Mouse (Mus musculus) neural tube, embryonic 15.5 days (tissue): ENCODE measurements around the gene Rbms3. TPM values are rescaled to one million over a fixed set of nuclear protein-coding genes. Genes with fewer than 3 reads are reported as not detected.
A peak's percentile ranks its signal among the peaks of the same experiment; 100 is the strongest.

Source experiments
- ATAC-seq: fragments of 200-750 bp; cut with Nextera tagmentation; 2 replicates; pipeline ENCODE4 v1.8.0; 2017; ENCODE audit warnings: mild to moderate bottlenecking, moderate TSS enrichment, moderate library complexity; ENCODE audit not compliant: low FRiP score
- H3K27ac ChIP-seq: fragments of 300-500 bp; sonication (generic); replicated peaks from 2 replicates; pipeline ENCODE4 v1.5.1; 2015; ENCODE audit warnings: mild to moderate bottlenecking, inconsistent platforms
- H3K27me3 ChIP-seq: fragments of 300-500 bp; sonication (generic); replicated peaks from 2 replicates; pipeline ENCODE4 v1.6.1; 2015; ENCODE audit warnings: inconsistent platforms
- H3K36me3 ChIP-seq: fragments of 300-500 bp; sonication (generic); 2 replicates; pipeline ENCODE4 v1.6.1; 2015; ENCODE audit warnings: inconsistent platforms
- H3K4me1 ChIP-seq: fragments of 300-500 bp; sonication (generic); 2 replicates; pipeline ENCODE4 v1.6.1; 2015; ENCODE audit warnings: inconsistent platforms
- H3K4me2 ChIP-seq: fragments of 300-500 bp; sonication (generic); 2 replicates; pipeline ENCODE4 v1.6.1; 2015; ENCODE audit warnings: inconsistent platforms, mild to moderate bottlenecking, moderate library complexity
- H3K4me3 ChIP-seq: fragments of 300-500 bp; sonication (generic); replicated peaks from 2 replicates; pipeline ENCODE4 v1.5.1; 2015; ENCODE audit warnings: mild to moderate bottlenecking, inconsistent platforms
- H3K9ac ChIP-seq: fragments of 300-500 bp; sonication (generic); replicated peaks from 2 replicates; pipeline ENCODE4 v1.6.1; 2015; ENCODE audit warnings: mild to moderate bottlenecking, inconsistent platforms
- H3K9me3 ChIP-seq: fragments of 300-500 bp; sonication (generic); replicated peaks from 2 replicates; pipeline ENCODE4 v1.6.1; 2016; ENCODE audit warnings: inconsistent platforms
- WGBS: fragments of 180-500 bp; shearing (Covaris S2); methylation state at CpG from one replicate; pipeline ENCODE4 v1.1.7; 2015; ENCODE audit warnings: mixed read lengths; 5-methylcytosine and 5-hydroxymethylcytosine counted together
- polyA plus RNA-seq: library from polyadenylated mRNA; unstranded; fragments of >200 nt; fragmentation: Nextera tagmentation; extraction: Ambion mirVana; gene quantifications from 2 replicates; pipeline ENCODE4 v1.2.1, GENCODE M21; 2015

The Rbms3 gene
- polyA plus RNA-seq: 83.4 and 87.4 TPM in 2 replicates

DNA sequence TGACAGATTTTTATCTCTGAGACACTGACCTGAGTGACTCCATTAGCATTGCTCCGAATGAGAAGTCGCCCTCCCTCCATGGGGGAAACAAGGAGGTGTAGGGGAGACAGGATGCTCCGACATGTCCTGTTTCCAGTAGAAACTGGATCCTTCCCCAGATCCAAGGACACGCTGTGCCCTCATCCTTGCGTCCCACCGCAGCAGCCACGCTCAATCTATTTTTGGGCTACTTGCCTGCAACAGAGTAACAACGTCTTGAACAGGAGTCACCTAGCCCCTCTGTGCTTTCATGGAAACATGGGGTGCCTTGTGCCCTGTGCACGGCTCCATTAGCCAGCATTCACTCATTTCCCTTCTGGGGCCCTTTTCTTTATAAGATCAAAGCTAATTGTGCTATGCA lies at the start of gene Rbms3:
TSS of gene Rbms3 (minus strand) at position 143 of the 400 bp plus-strand sequence.
- H3K4me1 ChIP-seq: peaks cover 8% of the 10 kb centered on the region; the same call in 1 of the 2 replicates
- ATAC-seq: no peak
- H3K27me3 ChIP-seq: no peaks in the 10 kb centered on the region
- WGBS: 79% methylated on average over 9 of the region's 9 CpGs
- H3K27ac ChIP-seq: 0 out of 2 replicates have a peak within 1 kb of the TSS, but pooled peaks have one; percentile 5
- H3K4me2 ChIP-seq: no peak within 1 kb of the TSS
- H3K4me3 ChIP-seq: no peak within 1 kb of the TSS
- no peak within 1 kb of the TSS for H3K9ac ChIP-seq
- no peaks in the 10 kb centered on the region for H3K9me3 ChIP-seq
- no peaks in the 10 kb centered on the region for H3K36me3 ChIP-seq

DNA sequence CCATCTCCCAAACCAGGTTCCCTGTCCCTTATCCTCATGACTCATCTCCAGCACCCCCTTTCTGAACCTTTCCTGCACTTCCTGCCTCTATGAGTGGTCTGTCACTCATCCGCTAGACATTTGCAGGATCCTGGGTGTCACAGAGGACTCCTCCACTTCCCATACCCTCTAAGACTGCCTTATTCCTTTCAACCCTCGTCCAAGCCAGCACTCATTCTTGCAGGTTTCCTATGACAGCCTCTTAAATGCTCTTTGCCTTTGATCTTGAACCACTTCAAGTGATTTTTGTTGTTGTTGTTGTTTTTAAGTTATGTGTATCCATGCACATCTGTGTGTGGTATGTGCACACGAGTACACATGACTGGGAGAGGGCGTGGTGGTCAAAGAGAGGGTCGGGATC lies 43.6 kb upstream of the Rbms3 start:
- 85% methylated on average over 5 of the region's 5 CpGs for WGBS
- no peak overlapping the region for H3K27ac ChIP-seq

DNA sequence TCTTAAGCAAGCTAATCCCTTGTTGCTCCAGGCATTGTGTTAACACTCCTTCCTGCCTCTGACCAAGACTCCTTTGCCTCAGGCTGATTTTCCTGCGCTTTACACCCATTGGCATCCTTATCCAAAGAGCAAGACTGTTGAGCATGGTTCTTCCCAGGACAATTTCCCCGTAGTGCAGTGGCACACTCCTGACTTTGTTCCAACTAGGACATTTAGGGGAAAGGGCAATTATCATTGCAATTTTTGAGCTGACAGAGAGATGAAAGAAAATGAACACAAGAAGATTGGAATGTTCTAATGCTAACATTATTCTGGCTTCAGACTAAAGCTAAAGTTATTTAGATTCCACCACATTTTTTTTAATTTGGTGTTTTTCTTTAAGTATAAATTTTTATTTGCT lies 24.9 kb upstream of the Rbms3 start:
- no peaks in the 10 kb centered on the region for H3K27me3 ChIP-seq
- peaks cover 3% of the 10 kb centered on the region; the same call in 1 of the 2 replicates for H3K4me1 ChIP-seq

More for the DNA sequence above, 43.6 kb upstream of the Rbms3 start:
- Histone ChIP-seq H3K27me3 (no peaks in the 10 kb centered on the region), H3K9ac (no peak overlapping the region), H3K4me2 (no peak overlapping the region), H3K9me3 (no peaks in the 10 kb centered on the region), H3K4me1 (no peaks in the 10 kb centered on the region), H3K4me3 (no peak overlapping the region), H3K36me3 (no peaks in the 10 kb centered on the region)
- ATAC-seq: no peak

DNA sequence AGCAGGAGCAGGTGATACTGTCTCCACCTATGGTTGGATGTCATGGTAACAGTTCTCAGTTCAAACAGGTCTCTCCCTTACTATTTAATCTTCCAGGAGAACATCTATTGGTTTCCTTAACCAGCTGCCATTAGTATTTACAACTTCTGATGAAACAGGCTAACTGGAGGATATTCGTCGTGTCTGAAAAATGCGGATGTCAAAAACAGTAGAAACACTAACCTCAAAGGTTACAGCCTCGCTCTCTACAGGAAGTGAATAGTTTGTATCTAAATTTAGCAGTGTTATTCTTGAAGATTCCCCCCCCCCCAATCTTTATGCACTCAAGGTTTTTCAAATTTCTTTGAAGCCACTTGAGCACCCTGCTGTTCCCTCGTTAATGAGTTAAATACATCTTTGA lies 23.9 kb upstream of the Rbms3 start:
- Histone ChIP-seq H3K4me3 (no peak overlapping the region), H3K27ac (no peak overlapping the region), H3K4me1 (peaks cover 3% of the 10 kb centered on the region; the same call in 1 of the 2 replicates), H3K9me3 (no peaks in the 10 kb centered on the region), H3K4me2 (no peak overlapping the region), H3K9ac (no peak overlapping the region), H3K36me3 (no peaks in the 10 kb centered on the region), H3K27me3 (no peaks in the 10 kb centered on the region)
- 74% methylated on average over 5 of the region's 5 CpGs for WGBS
- no peak for ATAC-seq

More for the DNA sequence above, 24.9 kb upstream of the Rbms3 start:
- Histone ChIP-seq H3K36me3 (no peaks in the 10 kb centered on the region), H3K4me2 (no peak overlapping the region), H3K9me3 (no peaks in the 10 kb centered on the region), H3K27ac (no peak overlapping the region), H3K9ac (no peak overlapping the region), H3K4me3 (no peak overlapping the region)
- 82% methylated on average over 2 of the region's 2 CpGs for WGBS
- no peak for ATAC-seq

DNA sequence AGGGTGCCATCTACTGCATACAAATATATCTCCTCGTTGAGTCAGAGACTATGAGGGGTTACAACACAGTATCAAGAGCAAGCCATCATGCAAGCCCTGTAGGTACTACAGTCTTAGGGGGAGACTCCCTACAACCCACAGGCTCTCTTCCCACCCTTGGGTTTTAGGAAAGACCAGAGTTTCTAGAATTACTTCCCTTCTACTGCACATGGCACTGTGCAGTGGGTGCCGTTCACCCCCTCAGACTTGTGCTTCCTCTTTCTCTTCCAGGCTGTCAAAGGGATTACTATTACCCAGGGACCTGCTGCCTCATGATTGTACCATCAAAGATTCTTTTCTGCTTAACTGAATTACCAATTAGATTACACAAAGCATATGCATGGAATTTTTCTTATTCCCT lies 16.4 kb upstream of the Rbms3 start:
- 80% methylated on average over 2 of the region's 2 CpGs for WGBS
- H3K27me3 ChIP-seq: no peaks in the 10 kb centered on the region
- H3K9me3 ChIP-seq: no peaks in the 10 kb centered on the region

DNA sequence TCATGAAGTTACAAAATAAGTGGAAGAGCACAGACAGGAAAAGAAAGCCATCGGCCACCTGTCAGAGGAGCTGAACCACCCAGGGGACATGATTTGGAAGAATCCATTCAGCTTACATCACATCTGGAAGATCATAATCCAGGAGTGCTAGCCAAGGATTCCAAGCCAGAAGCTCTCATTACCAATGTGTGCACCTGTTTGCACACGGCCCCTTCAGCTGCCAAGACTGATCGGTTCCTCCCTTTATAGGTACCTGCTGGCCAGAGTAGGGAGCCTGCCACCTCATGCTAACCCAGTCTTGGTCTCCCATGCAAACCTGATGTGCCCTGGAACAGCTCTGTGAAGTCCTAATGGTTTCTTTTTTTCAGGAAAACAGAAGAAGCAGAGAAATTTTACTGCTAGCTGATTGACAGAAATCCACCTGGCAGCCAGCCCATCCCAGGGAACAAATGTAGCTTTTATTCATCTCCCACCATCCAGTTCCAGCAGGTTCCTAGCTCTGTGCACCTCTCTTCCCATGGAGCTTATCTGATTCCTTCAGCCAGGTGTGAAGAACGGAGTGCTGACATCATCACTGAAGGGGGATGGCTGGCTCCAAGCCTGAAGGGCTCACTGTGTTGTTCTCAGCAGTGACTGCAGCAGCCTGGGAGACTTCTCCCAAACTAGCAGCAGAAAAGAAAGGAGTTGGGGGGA lies 11.5 kb upstream of the Rbms3 start:
- Histone ChIP-seq H3K36me3 (no peaks in the 10 kb centered on the region), H3K9me3 (no peaks in the 10 kb centered on the region), H3K27ac (no peak overlapping the region), H3K9ac (no peak overlapping the region), H3K4me2 (no peak overlapping the region), H3K4me3 (no peak overlapping the region), H3K27me3 (no peaks in the 10 kb centered on the region), H3K4me1 (no peaks in the 10 kb centered on the region)
- ATAC-seq: no peak
- WGBS: 86% methylated on average over 4 of the region's 4 CpGs

More for the DNA sequence above, 16.4 kb upstream of the Rbms3 start:
- H3K4me1 ChIP-seq: no peaks in the 10 kb centered on the region
- no peak overlapping the region for H3K9ac ChIP-seq
- no peak for ATAC-seq
- H3K4me2 ChIP-seq: no peak overlapping the region
- no peak overlapping the region for H3K4me3 ChIP-seq
- no peak overlapping the region for H3K27ac ChIP-seq
- no peaks in the 10 kb centered on the region for H3K36me3 ChIP-seq

DNA sequence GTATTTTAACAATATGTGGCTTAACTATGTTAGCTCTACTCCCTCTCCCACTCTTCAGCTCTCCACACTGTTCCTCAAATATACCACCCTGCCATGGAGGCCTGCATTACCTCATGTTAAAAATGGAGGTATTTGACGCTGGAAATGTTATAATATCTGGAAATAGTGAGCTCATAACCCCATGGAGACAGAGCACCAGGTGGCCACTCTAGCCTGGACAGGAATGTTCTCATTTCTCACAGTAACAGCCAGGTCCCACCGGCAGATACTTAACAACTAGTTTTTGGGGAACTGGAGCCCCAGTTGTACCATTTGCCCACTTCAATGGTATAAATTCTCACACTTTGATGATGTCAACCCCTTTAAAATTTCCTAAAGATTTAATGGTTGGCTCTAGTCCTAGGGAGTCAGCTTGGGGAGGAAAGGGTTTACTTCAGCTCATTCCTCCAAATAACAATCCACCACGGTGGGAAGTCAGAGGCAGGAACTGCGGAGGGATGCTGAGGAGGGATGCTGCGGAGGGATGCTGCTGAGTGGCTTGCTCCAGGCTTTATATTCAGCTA lies 9.0 kb upstream of the Rbms3 start:
- no peak for ATAC-seq
- no peaks in the 10 kb centered on the region for H3K4me1 ChIP-seq
- WGBS: 79% methylated on average over 5 of the region's 5 CpGs

DNA sequence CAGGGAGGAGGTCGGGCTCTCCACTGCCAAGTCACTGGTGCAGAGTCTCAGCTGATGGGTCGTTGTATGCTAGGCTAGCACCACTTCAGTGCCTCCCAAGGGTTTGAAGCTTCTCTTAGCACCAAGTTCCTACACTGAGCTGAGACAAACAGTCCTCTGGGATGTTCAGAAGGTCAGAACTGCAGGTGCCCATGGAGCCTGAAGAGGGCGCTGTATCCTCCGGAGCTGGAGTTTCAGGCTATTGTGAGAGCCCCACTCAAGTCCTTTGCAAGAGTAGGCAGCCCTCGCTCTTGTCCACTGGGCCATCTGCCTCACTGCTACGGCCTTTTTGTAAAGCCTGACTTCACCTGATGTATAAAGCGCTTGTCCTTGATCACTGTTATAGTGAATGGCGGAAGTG lies 6.8 kb upstream of the Rbms3 start:
- H3K27me3 ChIP-seq: no peaks in the 10 kb centered on the region
- no peak overlapping the region for H3K4me3 ChIP-seq
- no peaks in the 10 kb centered on the region for H3K9me3 ChIP-seq
- H3K9ac ChIP-seq: no peak overlapping the region
- 79% methylated on average over 8 of the region's 8 CpGs for WGBS
- H3K36me3 ChIP-seq: no peaks in the 10 kb centered on the region
- no peak overlapping the region for H3K27ac ChIP-seq
- ATAC-seq: no peak
- H3K4me2 ChIP-seq: no peak overlapping the region
- H3K4me1 ChIP-seq: peaks cover 4% of the 10 kb centered on the region; the same call in 1 of the 2 replicates

More for the DNA sequence above, 9.0 kb upstream of the Rbms3 start:
- H3K9me3 ChIP-seq: no peaks in the 10 kb centered on the region
- H3K27me3 ChIP-seq: no peaks in the 10 kb centered on the region
- H3K27ac ChIP-seq: no peak overlapping the region
- no peaks in the 10 kb centered on the region for H3K36me3 ChIP-seq
- no peak overlapping the region for H3K4me2 ChIP-seq
- H3K4me3 ChIP-seq: no peak overlapping the region
- no peak overlapping the region for H3K9ac ChIP-seq

DNA sequence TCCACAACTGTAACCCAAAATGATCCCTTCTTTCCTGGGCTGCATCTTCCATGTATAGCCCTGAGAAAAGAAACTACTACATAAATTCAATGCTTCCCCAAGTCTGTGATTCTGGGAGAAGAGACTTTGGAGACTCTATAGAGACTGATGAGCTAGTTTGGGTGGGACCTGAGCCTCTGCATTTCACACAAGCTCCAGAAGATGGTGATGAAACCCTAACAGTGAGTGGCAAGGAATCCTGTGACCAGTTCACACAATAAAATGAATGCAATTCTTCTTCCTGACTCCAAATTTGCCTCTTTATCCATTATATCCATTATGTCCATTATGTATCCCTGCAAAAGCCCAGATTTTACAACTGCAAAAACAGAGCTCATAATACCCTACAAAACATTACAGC lies 2.5 kb downstream of the Rbms3 start:
- no peaks in the 10 kb centered on the region for H3K9me3 ChIP-seq
- no peaks in the 10 kb centered on the region for H3K27me3 ChIP-seq
- no peak overlapping the region for H3K4me2 ChIP-seq
- H3K27ac ChIP-seq: no peak overlapping the region
- no peak for ATAC-seq
- no peaks in the 10 kb centered on the region for H3K36me3 ChIP-seq
- H3K4me3 ChIP-seq: no peak overlapping the region
- H3K9ac ChIP-seq: no peak overlapping the region
- 0 out of 2 replicates have a peak, but pooled peaks cover 3% of the 10 kb centered on the region for H3K4me1 ChIP-seq

DNA sequence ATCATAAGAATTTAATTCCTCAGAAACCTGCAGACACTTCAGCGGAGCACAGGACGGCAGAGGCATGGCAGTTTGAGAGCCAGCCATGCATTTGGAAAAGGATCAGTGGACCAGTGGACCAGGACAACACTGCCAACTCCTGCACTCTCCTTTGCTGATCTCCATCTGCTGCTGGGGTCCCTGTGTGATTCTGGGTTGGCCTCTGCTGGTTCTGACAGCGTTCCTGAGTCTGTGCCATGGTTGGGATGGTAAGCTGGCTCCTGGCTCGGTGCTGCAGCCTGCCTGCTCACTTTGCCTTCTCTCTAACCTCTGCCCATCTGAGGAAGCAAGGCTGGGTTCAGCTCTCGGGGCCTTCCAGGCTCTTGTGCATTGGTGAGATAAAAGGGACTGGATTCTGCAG lies 28.9 kb downstream of the Rbms3 start:
- Histone ChIP-seq H3K4me1 (no peaks in the 10 kb centered on the region), H3K4me3 (no peak overlapping the region), H3K9ac (no peak overlapping the region), H3K4me2 (no peak overlapping the region), H3K36me3 (no peaks in the 10 kb centered on the region), H3K27me3 (no peaks in the 10 kb centered on the region), H3K27ac (no peak overlapping the region), H3K9me3 (no peaks in the 10 kb centered on the region)
- no peak for ATAC-seq
- 72% methylated on average over 5 of the region's 5 CpGs for WGBS

DNA sequence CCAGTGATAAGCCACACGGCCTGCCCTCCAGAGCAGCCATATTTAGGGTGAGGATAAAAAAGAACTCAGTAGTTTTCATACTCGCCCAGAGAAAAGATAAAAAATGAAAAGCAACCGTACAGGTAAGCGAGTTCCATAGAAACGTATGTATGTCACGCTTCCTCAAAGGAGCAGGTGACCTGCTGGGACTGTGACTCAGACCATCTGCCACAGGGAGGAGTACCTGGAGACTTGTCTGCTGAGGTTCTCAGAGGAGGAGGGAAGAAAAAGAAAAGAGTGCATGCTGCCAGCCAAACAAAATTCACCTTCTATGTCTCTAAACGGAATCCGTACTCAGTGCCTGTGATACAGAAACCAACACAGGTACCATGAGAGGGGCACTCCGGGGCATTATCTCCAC lies 30.4 kb downstream of the Rbms3 start:
- no peak overlapping the region for H3K4me2 ChIP-seq
- H3K4me1 ChIP-seq: no peaks in the 10 kb centered on the region
- H3K4me3 ChIP-seq: no peak overlapping the region
- no peak for ATAC-seq
- no peaks in the 10 kb centered on the region for H3K9me3 ChIP-seq
- H3K9ac ChIP-seq: no peak overlapping the region
- no peak overlapping the region for H3K27ac ChIP-seq
- 87% methylated on average over 9 of the region's 9 CpGs for WGBS
- H3K36me3 ChIP-seq: no peaks in the 10 kb centered on the region
- H3K27me3 ChIP-seq: no peaks in the 10 kb centered on the region

DNA sequence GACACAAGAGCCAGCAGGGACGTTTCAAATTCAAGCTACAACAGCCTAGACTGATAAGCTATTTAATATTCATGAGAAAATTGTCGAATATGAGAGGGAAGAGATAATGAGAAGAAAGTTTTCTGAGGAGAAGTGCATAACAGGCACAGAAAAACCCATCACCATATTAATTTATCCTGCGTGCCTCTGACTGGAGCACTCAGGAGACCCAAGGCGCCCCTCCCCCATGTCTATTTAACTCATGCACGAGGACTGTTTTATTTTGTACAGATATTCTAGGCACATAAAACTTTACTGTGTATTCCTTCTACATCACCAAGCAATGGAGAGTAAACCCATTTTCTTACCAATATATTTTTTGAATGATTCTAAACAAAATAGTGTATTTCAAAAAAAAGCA lies 33.6 kb downstream of the Rbms3 start:
- H3K4me2 ChIP-seq: no peak overlapping the region
- WGBS: 43% methylated on average over 5 of the region's 5 CpGs
- H3K9me3 ChIP-seq: no peaks in the 10 kb centered on the region
- H3K27me3 ChIP-seq: no peaks in the 10 kb centered on the region
- no peak overlapping the region for H3K9ac ChIP-seq
- no peak for ATAC-seq
- H3K27ac ChIP-seq: no peak overlapping the region
- no peaks in the 10 kb centered on the region for H3K36me3 ChIP-seq
- no peaks in the 10 kb centered on the region for H3K4me1 ChIP-seq
- H3K4me3 ChIP-seq: no peak overlapping the region
